Mouse (Mus musculus): ENCODE measurements at regions not wholly inside any gene's neighbourhood (a gene's known extent, or its start where the extent isn't known, plus 50 kb on each side); places are given as distances from the start of the nearest gene placed in this dataset.

DNA sequence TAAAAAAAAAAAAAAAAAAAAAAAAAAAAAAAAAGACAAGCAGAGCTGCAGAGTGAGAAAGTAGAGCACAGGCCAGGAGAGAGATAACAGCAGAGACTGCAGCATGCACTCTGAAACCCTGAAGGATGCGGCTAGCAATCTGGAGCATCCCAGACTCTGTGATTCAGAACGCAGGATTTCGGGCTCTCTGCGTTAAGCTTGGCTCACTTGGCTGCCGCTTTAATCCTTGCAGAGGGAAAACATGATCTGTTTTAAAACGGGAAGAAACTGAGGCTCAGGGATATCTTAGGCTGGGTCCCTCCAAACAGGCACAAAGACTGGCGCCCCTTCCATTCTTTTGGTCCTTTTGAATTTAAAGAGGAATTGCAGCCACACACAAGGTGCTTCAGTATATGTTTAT is 89.1 kb downstream of the Gm826 start:
- 0 out of 2 replicates have a peak, but pooled peaks cover 5% of the 10 kb centered on the region for H3K4me1 ChIP-seq (ENCODE audit: control insufficient read depth, insufficient read depth, low read length)
- no peak for DNase-seq (ENCODE audit: low spot score)

DNA sequence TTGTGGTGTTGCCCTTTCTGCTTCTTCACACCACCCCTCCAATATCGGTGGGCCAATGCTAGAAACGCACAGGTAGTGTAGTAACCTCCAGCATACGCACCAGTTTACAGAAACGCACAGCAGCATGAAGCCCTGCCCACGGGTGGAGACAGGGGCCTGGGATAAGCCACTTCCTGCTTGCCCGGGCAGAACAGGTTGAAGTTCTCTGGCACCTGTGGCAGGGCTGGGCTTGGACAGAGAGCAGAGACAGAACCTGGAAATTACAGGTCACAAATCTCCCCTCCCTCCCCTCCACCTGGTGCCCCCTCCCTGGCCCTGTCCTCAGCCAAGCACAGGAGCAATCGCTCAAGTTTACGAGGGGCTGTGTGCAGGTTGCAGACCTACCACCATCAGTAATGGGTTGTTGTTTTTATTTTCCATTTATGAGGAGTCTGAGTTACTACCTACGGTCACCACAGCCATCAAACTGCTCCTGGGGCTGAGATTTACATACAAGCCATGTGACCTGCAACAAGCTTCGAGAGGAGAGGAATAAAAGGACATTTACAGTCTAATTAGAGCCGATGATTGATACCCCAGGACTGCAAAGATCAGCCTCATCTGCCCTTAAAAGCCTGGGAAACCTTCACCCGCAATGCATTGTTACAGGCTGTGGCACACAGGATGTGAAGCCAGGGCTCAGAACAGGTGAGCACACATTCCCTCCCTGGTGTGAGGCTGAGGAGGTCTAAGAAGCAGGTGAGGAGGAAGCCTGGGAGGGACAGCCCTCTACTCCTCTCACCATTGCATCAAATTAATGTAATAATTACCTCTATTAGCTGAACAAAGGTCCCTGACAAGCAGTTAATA is 93.2 kb downstream of the Gm826 start:
- TF ChIP-seq POLR2A (IDR thresholded peaks at IDR 0.05; ENCODE audit: borderline replicate concordance, extremely low read depth, insufficient read depth, insufficient read length), result no peak

More for the DNA sequence above, 89.1 kb downstream of the Gm826 start:
- H3K27me3 ChIP-seq (ENCODE audit: control insufficient read depth, insufficient read depth, low read length), result no peaks in the 10 kb centered on the region
- H3K27ac ChIP-seq (replicated peaks; ENCODE audit: low read depth, low read length), result no peak overlapping the region
- TF ChIP-seq POLR2A (IDR thresholded peaks at IDR 0.05; ENCODE audit: borderline replicate concordance, extremely low read depth, insufficient read depth, insufficient read length), result no peak
- no peaks in the 10 kb centered on the region for H3K36me3 ChIP-seq (ENCODE audit: control insufficient read depth, insufficient read depth, low read length)
- no peak for ATAC-seq (ENCODE audit: low FRiP score, low read depth)
- 21% methylated on average over 7 of the region's 7 CpGs for WGBS
- no peak overlapping the region for H3K4me2 ChIP-seq (replicated peaks; ENCODE audit: low read depth, low read length, severe bottlenecking)
- H3K9ac ChIP-seq (ENCODE audit: low read depth, low read length, severe bottlenecking), result no peak overlapping the region
- no peak overlapping the region for H3K4me3 ChIP-seq (replicated peaks; ENCODE audit: low read length)
- H3K9me3 ChIP-seq (ENCODE audit: control insufficient read depth, low read length), result no peaks in the 10 kb centered on the region

GRCm38 (mm10) chr2:160237436-160238104 is 96.4 kb downstream of the Gm826 start:
- Histone ChIP-seq H3K27ac (replicated peaks; ENCODE audit: low read depth, low read length) (no peak overlapping the region), H3K4me1 (ENCODE audit: control insufficient read depth, insufficient read depth, low read length) (0 out of 2 replicates have a peak, but pooled peaks cover 5% of the 10 kb centered on the region), H3K9me3 (ENCODE audit: control insufficient read depth, low read length) (no peaks in the 10 kb centered on the region; the same call in 1 of the 2 replicates), H3K4me3 (replicated peaks; ENCODE audit: low read length) (no peak overlapping the region), H3K27me3 (ENCODE audit: control insufficient read depth, insufficient read depth, low read length) (no peaks in the 10 kb centered on the region), H3K36me3 (ENCODE audit: control insufficient read depth, insufficient read depth, low read length) (no peaks in the 10 kb centered on the region), H3K4me2 (replicated peaks; ENCODE audit: low read depth, low read length, severe bottlenecking) (no peak overlapping the region), H3K9ac (ENCODE audit: low read depth, low read length, severe bottlenecking) (no peak overlapping the region)
- ATAC-seq (ENCODE audit: low FRiP score, low read depth), result no peak
- DNase-seq (ENCODE audit: low spot score), result no peak
- TF ChIP-seq POLR2A (IDR thresholded peaks at IDR 0.05; ENCODE audit: borderline replicate concordance, extremely low read depth, insufficient read depth, insufficient read length), result no peak
- WGBS, result 81% methylated on average over 3 of the region's 3 CpGs

More for the DNA sequence above, 93.2 kb downstream of the Gm826 start:
- no peak for DNase-seq (ENCODE audit: low spot score)
- no peaks in the 10 kb centered on the region for H3K36me3 ChIP-seq (ENCODE audit: control insufficient read depth, insufficient read depth, low read length)
- no peaks in the 10 kb centered on the region for H3K9me3 ChIP-seq (ENCODE audit: control insufficient read depth, low read length)
- no peak overlapping the region for H3K9ac ChIP-seq (ENCODE audit: low read depth, low read length, severe bottlenecking)
- WGBS, result 23% methylated on average over 12 of the region's 12 CpGs
- H3K27ac ChIP-seq (replicated peaks; ENCODE audit: low read depth, low read length), result no peak overlapping the region
- no peak for ATAC-seq (ENCODE audit: low FRiP score, low read depth)
- H3K4me3 ChIP-seq (replicated peaks; ENCODE audit: low read length), result no peak overlapping the region
- no peaks in the 10 kb centered on the region for H3K27me3 ChIP-seq (ENCODE audit: control insufficient read depth, insufficient read depth, low read length)
- 0 out of 2 replicates have a peak, but pooled peaks cover 5% of the 10 kb centered on the region for H3K4me1 ChIP-seq (ENCODE audit: control insufficient read depth, insufficient read depth, low read length)
- no peak overlapping the region for H3K4me2 ChIP-seq (replicated peaks; ENCODE audit: low read depth, low read length, severe bottlenecking)

GRCm38 (mm10) chr2:160236806-160237205 is 97.2 kb downstream of the Gm826 start:
- Histone ChIP-seq H3K4me3 (replicated peaks; ENCODE audit: low read length) (no peak overlapping the region), H3K9ac (ENCODE audit: low read depth, low read length, severe bottlenecking) (no peak overlapping the region), H3K4me2 (replicated peaks; ENCODE audit: low read depth, low read length, severe bottlenecking) (no peak overlapping the region), H3K27me3 (ENCODE audit: control insufficient read depth, insufficient read depth, low read length) (no peaks in the 10 kb centered on the region), H3K4me1 (ENCODE audit: control insufficient read depth, insufficient read depth, low read length) (0 out of 2 replicates have a peak, but pooled peaks cover 5% of the 10 kb centered on the region), H3K36me3 (ENCODE audit: control insufficient read depth, insufficient read depth, low read length) (no peaks in the 10 kb centered on the region), H3K9me3 (ENCODE audit: control insufficient read depth, low read length) (no peaks in the 10 kb centered on the region; the same call in 1 of the 2 replicates), H3K27ac (replicated peaks; ENCODE audit: low read depth, low read length) (no peak overlapping the region)
- no peak for ATAC-seq (ENCODE audit: low FRiP score, low read depth)
- TF ChIP-seq POLR2A (IDR thresholded peaks at IDR 0.05; ENCODE audit: borderline replicate concordance, extremely low read depth, insufficient read depth, insufficient read length), result no peak
- WGBS, result 91% methylated on average over 7 of the region's 7 CpGs
- DNase-seq (ENCODE audit: low spot score), result no peak

DNA sequence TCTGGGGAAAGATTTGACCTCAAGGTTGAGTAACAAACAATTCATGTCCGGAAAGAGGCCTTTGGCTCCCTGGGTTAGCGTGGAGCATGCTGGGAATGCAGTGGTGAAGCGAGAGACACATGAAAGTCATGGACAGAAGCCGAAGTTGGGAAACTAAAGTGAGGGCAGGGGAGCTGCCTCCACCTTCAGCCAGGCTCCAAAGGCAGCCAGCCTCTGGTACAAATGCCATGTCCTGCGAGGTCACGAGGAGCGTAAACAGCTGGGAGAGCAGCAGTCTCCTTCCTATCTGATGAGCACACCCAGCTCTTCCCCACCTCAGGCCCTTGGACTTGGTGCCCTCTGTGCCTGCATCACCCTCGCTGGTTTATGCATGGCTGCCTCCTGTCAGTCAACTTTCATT is 103.2 kb downstream of the Gm826 start:
- 82% methylated on average over 7 of the region's 8 CpGs for WGBS
- no peak overlapping the region for H3K4me3 ChIP-seq (replicated peaks; ENCODE audit: low read length)
- H3K4me1 ChIP-seq (ENCODE audit: control insufficient read depth, insufficient read depth, low read length), result no peaks in the 10 kb centered on the region
- no peak overlapping the region for H3K4me2 ChIP-seq (replicated peaks; ENCODE audit: low read depth, low read length, severe bottlenecking)
- DNase-seq (ENCODE audit: low spot score) (no peak), ATAC-seq (ENCODE audit: low FRiP score, low read depth) (no peak)
- H3K36me3 ChIP-seq (ENCODE audit: control insufficient read depth, insufficient read depth, low read length), result no peaks in the 10 kb centered on the region
- no peak for TF ChIP-seq POLR2A (IDR thresholded peaks at IDR 0.05; ENCODE audit: borderline replicate concordance, extremely low read depth, insufficient read depth, insufficient read length)
- H3K9me3 ChIP-seq (ENCODE audit: control insufficient read depth, low read length), result no peaks in the 10 kb centered on the region; the same call in 1 of the 2 replicates
- H3K27me3 ChIP-seq (ENCODE audit: control insufficient read depth, insufficient read depth, low read length), result no peaks in the 10 kb centered on the region
- H3K27ac ChIP-seq (replicated peaks; ENCODE audit: low read depth, low read length), result no peak overlapping the region
- H3K9ac ChIP-seq (ENCODE audit: low read depth, low read length, severe bottlenecking), result no peak overlapping the region

Measured in limb, embryonic 14.5 days (tissue).